Comparison of ENCODE assay signal across 9 mouse cellular contexts in genomic region chr9:27176154-27176553, GRCm38 (mm10). TPM values are rescaled to one million over a fixed set of nuclear protein-coding genes. Genes with fewer than 3 reads are reported as not detected.
DNase-seq lines count a peak whose midpoint lies in the region; ATAC-seq lines count a peak whose summit lies in the region.
"Had no signal": no experiment of that assay in that cellular context is flagged by ENCODE, and none has a peak within 500 bp of the region (broad histone marks: within the 10 kb centered on the region; RNA-seq: fewer than 3 reads in every experiment).

No protein-coding gene starts in this region.

- peak; percentile 81 for ATAC-seq in cerebellum, adult (ENCODE audit: insufficient number of reproducible peaks, low FRiP score, low TSS enrichment)
- peak; percentile 57; the same call in 1 of the 2 replicates for ATAC-seq in forebrain, embryonic 15.5 days (replicated peaks)
- peak; percentile 57 for ATAC-seq in hindbrain, embryonic 13.5 days (ENCODE audit: low FRiP score)
- ATAC-seq in megakaryocyte progenitor cell, adult 5-6 weeks (replicated peaks; ENCODE audit: poor library complexity), result peak; percentile 97
- peak; percentile 60; the same call in 1 of the 2 replicates for ATAC-seq in stomach, embryonic 15.5 days (ENCODE audit: insufficient read depth, low FRiP score, low read depth)

- no peak overlapping the region for H3K9ac ChIP-seq in forebrain, embryonic 15.5 days (replicated peaks)
- peak overlapping the region; percentile 46; the same call in 1 of the 2 replicates for H3K9ac ChIP-seq in hindbrain, embryonic 13.5 days
- H3K9ac ChIP-seq in stomach, embryonic 15.5 days, result no peak overlapping the region

- no peaks in the 10 kb centered on the region for H3K27me3 ChIP-seq in forebrain, embryonic 15.5 days
- peaks cover 11% of the 10 kb centered on the region; the same call in 1 of the 2 replicates for H3K27me3 ChIP-seq in hindbrain, embryonic 13.5 days
- H3K27me3 ChIP-seq in stomach, embryonic 15.5 days (replicated peaks), result no peaks in the 10 kb centered on the region

- DNase-seq in left cerebral cortex, adult 11 months (ENCODE audit: low spot score), result peak; percentile 69
- DNase-seq in left cerebral cortex, adult 8-10 months (ENCODE audit: low spot score in 2 of 2), result no peak
- DNase-seq in layer of hippocampus, adult 9-10 months (ENCODE audit: low spot score), result peak; percentile 76

- no peak overlapping the region for H3K27ac ChIP-seq in forebrain, embryonic 15.5 days (replicated peaks)
- H3K27ac ChIP-seq in hindbrain, embryonic 13.5 days, result no peak overlapping the region
- H3K27ac ChIP-seq in stomach, embryonic 15.5 days, result no peak overlapping the region
- H3K27ac ChIP-seq: macrophage had no signal

- H3K9me3 ChIP-seq in forebrain, embryonic 15.5 days, result no peaks in the 10 kb centered on the region
- no peaks in the 10 kb centered on the region for H3K9me3 ChIP-seq in hindbrain, embryonic 13.5 days
- no peaks in the 10 kb centered on the region for H3K9me3 ChIP-seq in stomach, embryonic 15.5 days

- H3K4me1 ChIP-seq in forebrain, embryonic 15.5 days, result peaks cover 10% of the 10 kb centered on the region
- H3K4me1 ChIP-seq in hindbrain, embryonic 13.5 days (replicated peaks), result peaks cover 9% of the 10 kb centered on the region; the same call in 1 of the 2 replicates
- H3K4me1 ChIP-seq in stomach, embryonic 15.5 days, result no peaks in the 10 kb centered on the region

- H3K4me2 ChIP-seq in forebrain, embryonic 15.5 days (replicated peaks), result no peak overlapping the region
- H3K4me2 ChIP-seq in hindbrain, embryonic 13.5 days, result no peak overlapping the region
- H3K4me2 ChIP-seq in stomach, embryonic 15.5 days, result no peak overlapping the region

- 5% methylated on average over 2 of the region's 2 CpGs for WGBS in forebrain, embryonic 15.5 days
- WGBS in hindbrain, embryonic 13.5 days, result 0% methylated on average over 2 of the region's 2 CpGs
- WGBS in stomach, embryonic 15.5 days, result 3% methylated on average over 2 of the region's 2 CpGs

- H3K4me3 ChIP-seq in forebrain, embryonic 15.5 days, result no peak overlapping the region
- H3K4me3 ChIP-seq in hindbrain, embryonic 13.5 days, result no peak overlapping the region
- H3K4me3 ChIP-seq in stomach, embryonic 15.5 days (replicated peaks), result no peak overlapping the region

- H3K36me3 ChIP-seq in forebrain, embryonic 15.5 days, result no peaks in the 10 kb centered on the region
- H3K36me3 ChIP-seq in hindbrain, embryonic 13.5 days, result no peaks in the 10 kb centered on the region
- no peaks in the 10 kb centered on the region for H3K36me3 ChIP-seq in stomach, embryonic 15.5 days

RNA-seq across cellular contexts. Expression of gene Jam3, which starts 20.9 kb away (rescaled TPM):
- 10 to 100 TPM; 34.7 to 44.4 (median 38.4) TPM for total RNA-seq in left cerebral cortex, adult 8-10 months (2022)
- polyA plus RNA-seq in forebrain, embryonic 15.5 days (2015; fragmentation: Nextera tagmentation; extraction: Ambion mirVana), result 67.3 and 67.9 TPM in 2 replicates
- polyA plus RNA-seq in hindbrain, embryonic 13.5 days (2015; fragmentation: Nextera tagmentation; extraction: Ambion mirVana), result 72.6 and 80.1 TPM in 2 replicates
- total RNA-seq in megakaryocyte progenitor cell, adult 5-6 weeks (2015), result 0.10 TPM in 1 of 2 replicates, not detected in the other
- 0.27 TPM in 1 of 2 replicates, not detected in the other for total RNA-seq in megakaryocyte progenitor cell, adult 5-6 weeks (2017)
- 54.8 and 56.9 TPM in 2 replicates for polyA plus RNA-seq in stomach, embryonic 15.5 days (2015; fragmentation: Nextera tagmentation; extraction: Ambion mirVana)
- polyA plus RNA-seq: macrophage had no signal

Comparison
In these comparisons a context has a peak if more than half of its experiments do, and no peak if none do; other contexts are left out.
1. DNase-seq: peak in left cerebral cortex, adult 11 months (single experiment) and layer of hippocampus, adult 9-10 months (single experiment); none in left cerebral cortex, adult 8-10 months (0 of 2).
2. Peak in every context shown above with its lines, with median percentiles within 50 percentile points of each other: ATAC-seq.